Mouse (Mus musculus): ENCODE measurements around the gene Ddx11. TPM values are rescaled to one million over a fixed set of nuclear protein-coding genes. Genes with fewer than 3 reads are reported as not detected.
A peak's percentile ranks its signal among the peaks of the same experiment; 100 is the strongest.
"Not testable (repeated sequence)": the region's sequence is repeated elsewhere in the genome, so short reads cannot be mapped to it uniquely, and the experiment has no call there.

The Ddx11 gene
- total RNA-seq, 2 experiments from 2014 or later = 1.2 to 6.0 TPM

- no peak for ATAC-seq (replicated peaks; ENCODE audit: low FRiP score, poor library complexity, severe bottlenecking)
Observed at GRCm38 (mm10) chr17:66110746-66111145, 12.6 kb upstream of the Ddx11 start.

- peak; percentile 95 for ATAC-seq (replicated peaks; ENCODE audit: low FRiP score, poor library complexity, severe bottlenecking)
Observed at GRCm38 (mm10) chr17:66111402-66111959, 11.8 kb upstream of the Ddx11 start, which contains the start of gene Washc1. TSS of gene Washc1 (plus strand) at chr17:66111545.

DNA sequence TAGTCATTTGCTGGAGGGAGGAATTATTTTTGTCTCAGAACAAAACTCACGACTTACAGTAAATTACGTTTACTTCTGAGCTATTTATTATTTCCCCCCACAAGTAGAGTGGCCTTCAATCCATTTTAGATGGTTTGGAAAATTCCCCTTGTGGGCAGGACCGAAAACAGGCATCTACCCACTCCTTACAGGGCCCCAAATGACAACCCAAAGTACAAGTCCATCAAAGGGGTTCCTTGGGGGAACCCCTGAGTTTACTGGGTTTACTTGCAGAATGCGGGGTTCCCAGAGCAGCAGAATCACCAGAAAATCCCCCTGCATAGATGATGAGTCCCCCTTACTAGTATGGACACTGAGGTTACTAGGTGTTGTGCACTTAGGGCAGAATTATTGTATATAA lies 11.2 kb upstream of the Ddx11 start:
- ATAC-seq (replicated peaks; ENCODE audit: low FRiP score, poor library complexity, severe bottlenecking) = no peak

- no peak for ATAC-seq (replicated peaks; ENCODE audit: low FRiP score, poor library complexity, severe bottlenecking)
Observed at GRCm38 (mm10) chr17:66118991-66119390, 4.3 kb upstream of the Ddx11 start.

GRCm38 (mm10) chr17:66120701-66121100 lies 2.6 kb upstream of the Ddx11 start:
- no peak for ATAC-seq (replicated peaks; ENCODE audit: low FRiP score, poor library complexity, severe bottlenecking)

GRCm38 (mm10) chr17:66123816-66124610 lies 693 bp downstream of the Ddx11 start:
- ATAC-seq (replicated peaks; ENCODE audit: low FRiP score, poor library complexity, severe bottlenecking) = peak; percentile 11; the same call in 1 of the 2 replicates

DNA sequence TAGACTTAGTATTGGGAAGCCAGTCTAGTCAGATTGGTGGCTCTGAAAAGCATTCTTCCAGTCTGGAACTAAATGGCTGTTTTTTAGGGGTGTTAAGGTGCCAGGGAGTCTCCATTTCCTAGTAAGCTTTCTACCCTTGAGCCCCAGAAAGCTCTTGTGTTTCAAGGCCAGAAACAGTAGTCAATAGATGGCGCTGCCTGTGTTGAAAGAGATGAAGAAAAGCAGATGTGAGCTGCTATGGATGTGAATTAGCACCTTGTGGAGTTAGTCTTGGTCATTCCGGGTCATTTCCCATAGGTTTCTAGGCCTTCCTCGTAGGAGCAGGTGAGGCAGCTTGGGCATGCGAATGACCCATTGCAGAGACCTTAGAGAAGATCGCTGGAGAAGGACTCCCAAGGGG lies 1.9 kb downstream of the Ddx11 start:
- ATAC-seq (replicated peaks; ENCODE audit: low FRiP score, poor library complexity, severe bottlenecking) = no peak

GRCm38 (mm10) chr17:66130371-66130770 lies 7.1 kb downstream of the Ddx11 start:
- ATAC-seq (replicated peaks; ENCODE audit: low FRiP score, poor library complexity, severe bottlenecking) = no peak

GRCm38 (mm10) chr17:66131212-66131611 lies 7.9 kb downstream of the Ddx11 start:
- peak; percentile 71 for ATAC-seq (replicated peaks; ENCODE audit: low FRiP score, poor library complexity, severe bottlenecking)

DNA sequence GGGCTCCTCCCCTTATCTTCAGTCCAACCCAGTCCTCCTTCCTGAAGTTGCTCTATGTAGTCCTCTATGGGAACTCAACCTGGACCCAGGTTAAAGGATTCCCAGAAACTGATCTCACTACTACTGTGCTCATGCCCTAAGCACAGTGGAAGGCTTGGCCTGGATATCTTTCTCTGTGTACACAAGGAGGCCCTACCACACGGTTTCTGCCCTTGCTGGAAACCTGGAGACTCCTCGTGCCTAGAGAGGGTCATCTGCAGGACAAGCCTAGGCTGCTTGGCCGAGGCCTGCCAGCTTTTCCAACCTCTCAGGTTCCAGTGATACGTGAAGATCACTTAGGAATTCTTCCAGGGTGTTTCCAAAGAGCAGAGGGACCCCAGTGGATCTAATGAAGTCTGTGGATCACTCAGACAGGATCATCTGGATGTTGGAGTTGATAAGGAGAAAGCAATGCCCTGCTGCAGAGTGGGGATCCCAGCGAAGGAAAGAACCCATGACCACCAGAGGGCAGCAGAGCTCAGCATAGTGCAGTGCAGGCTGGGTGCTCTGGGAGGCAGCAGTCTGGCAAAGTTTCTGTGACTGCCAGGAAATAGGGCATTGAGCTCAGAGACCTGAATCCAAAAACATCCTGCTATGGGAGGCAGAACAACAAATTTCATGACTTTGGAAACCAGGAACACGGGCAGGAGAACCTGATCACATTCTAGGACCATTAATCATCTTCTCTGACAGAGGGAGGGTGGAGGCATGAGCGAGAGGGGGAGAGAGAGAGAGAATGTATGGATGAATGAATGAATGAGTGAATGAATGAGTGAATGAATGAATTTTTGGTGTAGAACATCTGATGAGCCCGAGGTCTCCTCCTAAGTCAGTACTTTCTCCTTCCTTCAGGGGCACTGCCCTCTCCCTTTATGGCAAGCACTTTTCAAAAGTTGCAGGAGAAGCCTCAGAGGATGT lies 29.7 kb downstream of the Ddx11 start:
- ATAC-seq (replicated peaks; ENCODE audit: low FRiP score, poor library complexity, severe bottlenecking) = peak; percentile 73; the same call in 1 of the 2 replicates

DNA sequence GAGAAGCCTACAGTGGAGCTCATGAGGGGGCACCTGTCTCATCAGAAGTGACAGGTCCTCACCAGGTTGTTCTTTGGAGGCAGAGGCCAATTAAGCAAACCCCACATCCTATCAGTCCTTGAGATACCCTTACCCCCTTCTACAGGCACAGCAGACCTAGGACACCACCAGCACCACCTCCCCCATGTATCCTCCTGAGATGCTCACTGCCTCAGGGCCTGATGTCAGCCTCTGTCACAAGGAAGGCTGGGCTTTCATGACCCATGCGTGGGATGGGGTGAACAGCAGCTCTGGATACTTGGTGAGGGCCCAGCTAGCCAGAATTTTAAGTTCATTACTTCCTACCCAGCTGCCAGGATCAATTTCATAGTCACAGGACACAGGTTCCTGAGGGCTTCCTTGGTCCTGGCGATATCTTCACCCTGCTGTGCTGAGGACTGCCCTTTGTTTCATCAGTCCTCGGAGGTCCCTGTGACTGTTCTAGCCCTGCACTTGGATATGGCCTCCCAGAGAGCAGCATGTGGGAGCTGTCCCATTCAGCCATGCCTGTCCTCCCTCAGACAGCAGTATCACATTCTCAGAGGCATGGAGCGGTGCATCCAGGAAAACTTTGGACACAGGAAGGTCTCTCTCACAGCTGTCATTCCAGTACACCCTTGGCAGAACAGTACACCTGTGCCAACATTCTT lies 30.6 kb downstream of the Ddx11 start:
- ATAC-seq (replicated peaks; ENCODE audit: low FRiP score, poor library complexity, severe bottlenecking) = not testable (repeated sequence)

- ATAC-seq (replicated peaks; ENCODE audit: low FRiP score, poor library complexity, severe bottlenecking) = no peak
Observed at GRCm38 (mm10) chr17:66154876-66155275, 31.6 kb downstream of the Ddx11 start.

DNA sequence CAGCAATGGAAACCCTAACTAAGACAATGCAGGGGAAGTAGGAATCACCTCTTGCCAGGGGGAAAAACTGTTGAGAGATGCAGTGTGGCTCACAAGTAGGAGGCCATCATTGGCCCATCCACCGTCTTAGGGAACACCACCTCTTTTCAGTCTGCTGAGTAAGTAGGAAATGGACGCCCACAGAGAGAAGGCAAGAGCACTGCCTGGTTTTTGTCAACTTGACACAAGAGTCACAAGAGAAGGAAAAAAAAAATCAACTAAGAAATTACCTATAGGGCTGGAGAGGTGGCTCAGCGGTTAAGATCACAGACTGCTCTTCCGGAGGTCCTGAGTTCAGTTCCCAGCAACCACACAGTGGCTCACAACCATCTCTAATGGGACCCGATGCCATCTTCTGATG lies 35.0 kb downstream of the Ddx11 start:
- ATAC-seq (replicated peaks; ENCODE audit: low FRiP score, poor library complexity, severe bottlenecking) = no peak

GRCm38 (mm10) chr17:66167141-66167540 lies 43.8 kb downstream of the Ddx11 start:
- ATAC-seq (replicated peaks; ENCODE audit: low FRiP score, poor library complexity, severe bottlenecking) = not testable (repeated sequence)

- not testable (repeated sequence) for ATAC-seq (replicated peaks; ENCODE audit: low FRiP score, poor library complexity, severe bottlenecking)
Observed at GRCm38 (mm10) chr17:66170971-66171370, 47.7 kb downstream of the Ddx11 start.

DNA sequence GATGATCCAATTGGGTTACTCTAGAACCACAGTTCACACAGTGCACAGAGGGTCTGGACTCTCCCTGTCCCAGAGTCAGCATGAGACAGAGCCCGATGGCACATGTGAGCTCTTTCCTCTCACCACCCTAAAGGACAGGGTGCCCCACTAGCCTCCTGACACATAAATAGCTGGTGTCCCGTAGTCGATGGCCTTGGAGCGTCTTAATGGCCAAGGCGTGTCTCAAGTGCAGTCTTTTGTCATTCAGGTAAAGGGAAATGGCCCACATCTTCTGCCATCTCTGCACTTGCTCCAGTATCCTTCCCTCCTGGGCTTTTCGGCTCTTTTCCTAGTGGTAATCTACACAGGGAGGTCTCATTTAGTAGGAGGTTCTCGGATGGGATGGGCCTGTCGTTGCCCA lies 67.3 kb downstream of the Ddx11 start:
- no peak for ATAC-seq (replicated peaks; ENCODE audit: low FRiP score, poor library complexity, severe bottlenecking)

DNA sequence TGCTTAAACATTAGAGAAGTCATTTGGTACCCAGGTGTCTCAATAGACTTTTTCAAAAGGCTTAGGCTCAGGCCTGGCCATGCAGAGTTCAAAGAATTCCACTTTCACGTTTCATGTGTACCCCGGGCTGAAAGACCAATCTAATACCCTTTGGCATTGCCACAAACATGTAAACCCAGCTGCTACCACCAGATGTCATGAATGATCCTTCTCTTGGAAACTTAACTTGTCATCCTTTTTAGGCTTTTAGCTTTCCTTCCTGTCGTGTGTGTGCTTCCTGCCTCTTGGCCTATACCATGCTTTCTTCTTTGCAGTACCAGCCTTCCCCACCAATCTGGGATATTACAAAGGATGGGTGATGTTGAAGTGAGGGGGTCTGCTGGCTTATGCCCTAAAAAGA lies 73.7 kb downstream of the Ddx11 start:
- no peak for ATAC-seq (replicated peaks; ENCODE audit: low FRiP score, poor library complexity, severe bottlenecking)

Measured in erythroblast, adult 5-6 weeks (primary cell).